Mouse (Mus musculus): ENCODE data around the gene Alad. TPM values are rescaled to one million over a fixed set of nuclear protein-coding genes. Genes with fewer than 3 reads are reported as not detected.

Alad gene
- polyA plus RNA-seq, 1 experiment from 2014 or later = 74.1 TPM

GRCm38 (mm10) chr4:62516079-62516478, 3.6 kb downstream of the Alad start:
- H3K27ac ChIP-seq = no peak overlapping the region
- H3K9ac ChIP-seq = no peak overlapping the region
- H3K9me3 ChIP-seq = no peaks in the 10 kb centered on the region
- ATAC-seq (ENCODE audit: low FRiP score) = no peak
- H3K4me1 ChIP-seq = peaks cover 26% of the 10 kb centered on the region
- peaks cover 27% of the 10 kb centered on the region for H3K36me3 ChIP-seq (replicated peaks)
- 50% methylated on average over 2 of the region's 2 CpGs for WGBS
- H3K27me3 ChIP-seq = no peaks in the 10 kb centered on the region
- H3K4me3 ChIP-seq (replicated peaks) = no peak overlapping the region
- no peak overlapping the region for H3K4me2 ChIP-seq

- no peak overlapping the region for H3K4me3 ChIP-seq (replicated peaks)
- peaks cover 33% of the 10 kb centered on the region for H3K36me3 ChIP-seq (replicated peaks)
- no peak overlapping the region for H3K27ac ChIP-seq
- H3K27me3 ChIP-seq = no peaks in the 10 kb centered on the region
- no peak overlapping the region for H3K4me2 ChIP-seq
- H3K9ac ChIP-seq = no peak overlapping the region
- 91% methylated on average over 3 of the region's 3 CpGs for WGBS
- no peaks in the 10 kb centered on the region for H3K9me3 ChIP-seq
- peaks cover 25% of the 10 kb centered on the region for H3K4me1 ChIP-seq
- no peak for ATAC-seq (ENCODE audit: low FRiP score)
Observed at GRCm38 (mm10) chr4:62515490-62515889, 4.2 kb downstream of the Alad start.

- H3K9ac ChIP-seq = no peak overlapping the region
- H3K4me1 ChIP-seq = peaks cover 20% of the 10 kb centered on the region
- no peak for ATAC-seq (ENCODE audit: low FRiP score)
- H3K9me3 ChIP-seq = no peaks in the 10 kb centered on the region
- no peaks in the 10 kb centered on the region for H3K27me3 ChIP-seq
- H3K36me3 ChIP-seq (replicated peaks) = peaks cover 38% of the 10 kb centered on the region
- H3K27ac ChIP-seq = no peak overlapping the region
- no peak overlapping the region for H3K4me2 ChIP-seq
- 89% methylated on average over 7 of the region's 7 CpGs for WGBS
- no peak overlapping the region for H3K4me3 ChIP-seq (replicated peaks)
Observed at GRCm38 (mm10) chr4:62514995-62515394, 4.7 kb downstream of the Alad start.

GRCm38 (mm10) chr4:62513998-62514506, 5.7 kb downstream of the Alad start:
- Histone ChIP-seq H3K27me3 (no peaks in the 10 kb centered on the region), H3K9me3 (no peaks in the 10 kb centered on the region), H3K36me3 (replicated peaks) (peaks cover 48% of the 10 kb centered on the region), H3K4me1 (peaks cover 16% of the 10 kb centered on the region), H3K9ac (no peak overlapping the region), H3K27ac (no peak overlapping the region), H3K4me3 (replicated peaks) (no peak overlapping the region), H3K4me2 (no peak overlapping the region)
- no peak for ATAC-seq (ENCODE audit: low FRiP score)
- WGBS = 54% methylated on average over 11 of the region's 11 CpGs

GRCm38 (mm10) chr4:62509946-62510345, 9.8 kb downstream of the Alad start:
- ATAC-seq (ENCODE audit: low FRiP score) = no peak
- no peak overlapping the region for H3K4me3 ChIP-seq (replicated peaks)
- H3K36me3 ChIP-seq (replicated peaks) = peaks cover 66% of the 10 kb centered on the region
- no peaks in the 10 kb centered on the region for H3K4me1 ChIP-seq
- H3K9ac ChIP-seq = no peak overlapping the region
- WGBS = 93% methylated on average over 11 of the region's 11 CpGs
- no peaks in the 10 kb centered on the region for H3K9me3 ChIP-seq
- no peak overlapping the region for H3K4me2 ChIP-seq
- no peak overlapping the region for H3K27ac ChIP-seq
- H3K27me3 ChIP-seq = no peaks in the 10 kb centered on the region

GRCm38 (mm10) chr4:62508839-62509238, 10.9 kb downstream of the Alad start:
- ATAC-seq (ENCODE audit: low FRiP score) = no peak
- Histone ChIP-seq H3K4me1 (no peaks in the 10 kb centered on the region), H3K27ac (no peak overlapping the region), H3K4me3 (replicated peaks) (no peak overlapping the region), H3K4me2 (no peak overlapping the region), H3K27me3 (no peaks in the 10 kb centered on the region), H3K36me3 (replicated peaks) (peaks cover 63% of the 10 kb centered on the region), H3K9me3 (no peaks in the 10 kb centered on the region), H3K9ac (no peak overlapping the region)
- 93% methylated on average over 5 of the region's 5 CpGs for WGBS

GRCm38 (mm10) chr4:62506798-62507197, 12.9 kb downstream of the Alad start:
- WGBS = 65% methylated on average over 2 of the region's 2 CpGs
- H3K4me1 ChIP-seq = peaks cover 3% of the 10 kb centered on the region; the same call in 1 of the 2 replicates
- H3K4me2 ChIP-seq = no peak overlapping the region
- no peak overlapping the region for H3K27ac ChIP-seq
- no peak for ATAC-seq (ENCODE audit: low FRiP score)
- H3K9me3 ChIP-seq = no peaks in the 10 kb centered on the region
- peaks cover 46% of the 10 kb centered on the region for H3K36me3 ChIP-seq (replicated peaks)
- no peak overlapping the region for H3K9ac ChIP-seq
- no peak overlapping the region for H3K4me3 ChIP-seq (replicated peaks)
- H3K27me3 ChIP-seq = no peaks in the 10 kb centered on the region

- Histone ChIP-seq H3K27me3 (no peaks in the 10 kb centered on the region), H3K4me1 (peaks cover 8% of the 10 kb centered on the region), H3K9me3 (no peaks in the 10 kb centered on the region), H3K36me3 (replicated peaks) (peaks cover 38% of the 10 kb centered on the region), H3K27ac (no peak overlapping the region), H3K4me3 (replicated peaks) (no peak overlapping the region), H3K4me2 (no peak overlapping the region), H3K9ac (no peak overlapping the region)
- WGBS = 84% methylated on average over 3 of the region's 3 CpGs
- no peak for ATAC-seq (ENCODE audit: low FRiP score)
Observed at GRCm38 (mm10) chr4:62505991-62506390, 13.7 kb downstream of the Alad start.

- no peak within 1 kb of the TSS for H3K27ac ChIP-seq
- peak within 1 kb of the TSS; percentile 74 for H3K4me3 ChIP-seq (replicated peaks)
- peaks cover 24% of the 10 kb centered on the region for H3K36me3 ChIP-seq (replicated peaks)
- 82% methylated on average over 3 of the region's 3 CpGs for WGBS
- no peak for ATAC-seq (ENCODE audit: low FRiP score)
- peaks cover 8% of the 10 kb centered on the region for H3K4me1 ChIP-seq
- peak within 1 kb of the TSS; percentile 72 for H3K4me2 ChIP-seq
- H3K27me3 ChIP-seq = no peaks in the 10 kb centered on the region
- H3K9ac ChIP-seq = peak within 1 kb of the TSS; percentile 71
- H3K9me3 ChIP-seq = no peaks in the 10 kb centered on the region
Observed at GRCm38 (mm10) chr4:62503374-62503970, 16.2 kb downstream of the Alad start, which contains the start of gene Hdhd3. Gene Hdhd3, minus strand, starts transcription at chr4:62503467.

- WGBS = 84% methylated on average over 7 of the region's 7 CpGs
- ATAC-seq (ENCODE audit: low FRiP score) = no peak
- H3K4me2 ChIP-seq = no peak overlapping the region
- H3K27ac ChIP-seq = no peak overlapping the region
- no peaks in the 10 kb centered on the region for H3K27me3 ChIP-seq
- H3K9ac ChIP-seq = no peak overlapping the region
- H3K4me3 ChIP-seq (replicated peaks) = no peak overlapping the region
- peaks cover 8% of the 10 kb centered on the region for H3K4me1 ChIP-seq
- peaks cover 21% of the 10 kb centered on the region for H3K36me3 ChIP-seq (replicated peaks)
- no peaks in the 10 kb centered on the region for H3K9me3 ChIP-seq
Observed at GRCm38 (mm10) chr4:62502969-62503368, 16.7 kb downstream of the Alad start.

- no peaks in the 10 kb centered on the region for H3K9me3 ChIP-seq
- H3K27ac ChIP-seq = no peak overlapping the region
- peaks cover 17% of the 10 kb centered on the region for H3K36me3 ChIP-seq (replicated peaks)
- H3K27me3 ChIP-seq = no peaks in the 10 kb centered on the region
- 3% methylated on average over 38 of the region's 38 CpGs for WGBS
- H3K4me1 ChIP-seq = peaks cover 8% of the 10 kb centered on the region
- peak overlapping the region; percentile 71 for H3K9ac ChIP-seq
- peak overlapping the region; percentile 74 for H3K4me3 ChIP-seq (replicated peaks)
- peak overlapping the region; percentile 72 for H3K4me2 ChIP-seq
- peak; percentile 97 for ATAC-seq (ENCODE audit: low FRiP score)
Observed at GRCm38 (mm10) chr4:62501964-62502732, 17.6 kb downstream of the Alad start.

- Histone ChIP-seq H3K4me3 (replicated peaks) (peak overlapping the region; percentile 74), H3K27ac (no peak overlapping the region), H3K9ac (peak overlapping the region; percentile 71), H3K36me3 (replicated peaks) (peaks cover 17% of the 10 kb centered on the region), H3K27me3 (no peaks in the 10 kb centered on the region), H3K4me1 (peaks cover 8% of the 10 kb centered on the region), H3K9me3 (no peaks in the 10 kb centered on the region), H3K4me2 (peak overlapping the region; percentile 72)
- peak; percentile 30 for ATAC-seq (ENCODE audit: low FRiP score)
- 3% methylated on average over 7 of the region's 7 CpGs for WGBS
Observed at GRCm38 (mm10) chr4:62501534-62501933, 18.2 kb downstream of the Alad start.

All from forebrain, embryonic 12.5 days (tissue).